Mouse (Mus musculus) heart, embryonic 16.5 days (tissue): ENCODE results near the gene Fam47e. TPM values are rescaled to one million over a fixed set of nuclear protein-coding genes. Genes with fewer than 3 reads are reported as not detected.

Experiments
- ATAC-seq: fragments of 200-750 bp; cut with Nextera tagmentation; replicated peaks from 2 replicates; pipeline ENCODE4 v1.8.0; 2017; ENCODE audit warnings: moderate number of reproducible peaks; ENCODE audit not compliant: insufficient read depth, low FRiP score; ENCODE audit errors: extremely low read depth
- H3K27ac ChIP-seq: fragments of 300-500 bp; sonication (generic); 2 replicates; pipeline ENCODE4 v1.5.1; 2014; ENCODE audit warnings: mild to moderate bottlenecking, low read length, control low read depth, moderate library complexity
- H3K27me3 ChIP-seq: fragments of 300-500 bp; sonication (generic); 2 replicates; pipeline ENCODE4 v1.6.1; 2014; ENCODE audit warnings: low read length, mixed read lengths; ENCODE audit not compliant: control insufficient read depth, insufficient read depth
- H3K36me3 ChIP-seq: fragments of 300-500 bp; sonication (generic); 2 replicates; pipeline ENCODE4 v1.6.1; 2014; ENCODE audit not compliant: control insufficient read depth, insufficient read depth
- H3K4me1 ChIP-seq: fragments of 300-500 bp; sonication (generic); 2 replicates; pipeline ENCODE4 v1.6.1; 2014; ENCODE audit warnings: low read length, mixed read lengths; ENCODE audit not compliant: control insufficient read depth, insufficient read depth
- H3K4me2 ChIP-seq: fragments of 300-500 bp; sonication (generic); 2 replicates; pipeline ENCODE4 v1.6.1; 2014; ENCODE audit warnings: low read depth, mild to moderate bottlenecking, control low read depth, low read length
- H3K4me3 ChIP-seq: fragments of 300-500 bp; sonication (generic); 2 replicates; pipeline ENCODE4 v1.5.1; 2014; ENCODE audit warnings: mild to moderate bottlenecking, control low read depth, low read length
- H3K9ac ChIP-seq: fragments of 300-500 bp; sonication (generic); 2 replicates; pipeline ENCODE4 v1.6.1; 2014; ENCODE audit warnings: low read length, control low read depth
- H3K9me3 ChIP-seq: fragments of 300-500 bp; sonication (generic); replicated peaks from 2 replicates; pipeline ENCODE4 v1.6.1; 2016; ENCODE audit warnings: low read length; ENCODE audit not compliant: control insufficient read depth
- WGBS: fragments of 180-500 bp; shearing (Covaris S2); extraction: QIAGEN DNeasy Blood & Tissue Kit; methylation state at CpG from one replicate; pipeline ENCODE4 v1.1.7; 2014; 5-methylcytosine and 5-hydroxymethylcytosine counted together
- polyA plus RNA-seq: library from polyadenylated mRNA; unstranded; fragments of >200 nt; fragmentation: Nextera tagmentation; extraction: Ambion mirVana; gene quantifications from 2 replicates; pipeline ENCODE4 v1.2.1, GENCODE M21; 2015

Gene Fam47e
- polyA plus RNA-seq, 1 experiment from 2014 or later, result 0.56 TPM

- H3K27ac ChIP-seq, result no peak overlapping the region
- H3K4me2 ChIP-seq, result no peak overlapping the region
- H3K9ac ChIP-seq, result no peak overlapping the region
- ATAC-seq, result no peak
- no peaks in the 10 kb centered on the region for H3K36me3 ChIP-seq
- H3K4me3 ChIP-seq, result no peak overlapping the region
- 60% methylated on average over 4 of the region's 4 CpGs for WGBS
- H3K9me3 ChIP-seq, result no peaks in the 10 kb centered on the region; the same call in 1 of the 2 replicates
- no peaks in the 10 kb centered on the region for H3K27me3 ChIP-seq
- peaks cover 5% of the 10 kb centered on the region; the same call in 1 of the 2 replicates for H3K4me1 ChIP-seq
Observed at GRCm38 (mm10) chr5:92539698-92540097, 15.2 kb upstream of the Fam47e start.

GRCm38 (mm10) chr5:92552611-92553010 is 2.3 kb upstream of the Fam47e start:
- Histone ChIP-seq H3K36me3 (no peaks in the 10 kb centered on the region), H3K27me3 (no peaks in the 10 kb centered on the region), H3K27ac (no peak overlapping the region), H3K9ac (no peak overlapping the region), H3K4me1 (no peaks in the 10 kb centered on the region), H3K4me3 (no peak overlapping the region), H3K9me3 (peaks cover 3% of the 10 kb centered on the region), H3K4me2 (no peak overlapping the region)
- WGBS, result 80% methylated on average over 2 of the region's 2 CpGs
- no peak for ATAC-seq

- H3K27me3 ChIP-seq, result no peaks in the 10 kb centered on the region
- no peaks in the 10 kb centered on the region for H3K36me3 ChIP-seq
- no peak overlapping the region for H3K9ac ChIP-seq
- 71% methylated on average over 3 of the region's 3 CpGs for WGBS
- ATAC-seq, result no peak
- no peak overlapping the region for H3K4me3 ChIP-seq
- no peak overlapping the region for H3K4me2 ChIP-seq
- H3K4me1 ChIP-seq, result no peaks in the 10 kb centered on the region
- H3K27ac ChIP-seq, result no peak overlapping the region
- peaks cover 3% of the 10 kb centered on the region for H3K9me3 ChIP-seq
Observed at GRCm38 (mm10) chr5:92553939-92554338, 930 bp upstream of the Fam47e start.

GRCm38 (mm10) chr5:92554443-92554842 is 426 bp upstream of the Fam47e start:
- H3K4me3 ChIP-seq, result no peak overlapping the region
- H3K27me3 ChIP-seq, result no peaks in the 10 kb centered on the region
- H3K4me2 ChIP-seq, result no peak overlapping the region
- no peak for ATAC-seq
- no peaks in the 10 kb centered on the region for H3K4me1 ChIP-seq
- H3K27ac ChIP-seq, result no peak overlapping the region
- no peak overlapping the region for H3K9ac ChIP-seq
- no peaks in the 10 kb centered on the region for H3K36me3 ChIP-seq
- H3K9me3 ChIP-seq, result peaks cover 3% of the 10 kb centered on the region
- WGBS, result 76% methylated on average over 4 of the region's 4 CpGs

GRCm38 (mm10) chr5:92555905-92556304 is 1.0 kb downstream of the Fam47e start:
- ATAC-seq, result no peak
- Histone ChIP-seq H3K9ac (no peak overlapping the region), H3K36me3 (no peaks in the 10 kb centered on the region), H3K27me3 (no peaks in the 10 kb centered on the region), H3K4me3 (no peak overlapping the region), H3K4me2 (no peak overlapping the region), H3K9me3 (peaks cover 3% of the 10 kb centered on the region), H3K27ac (no peak overlapping the region), H3K4me1 (peaks cover 9% of the 10 kb centered on the region)
- 95% methylated on average over 1 of the region's 1 CpGs for WGBS

GRCm38 (mm10) chr5:92557508-92557907 is 2.6 kb downstream of the Fam47e start:
- H3K27me3 ChIP-seq, result no peaks in the 10 kb centered on the region
- peaks cover 3% of the 10 kb centered on the region for H3K9me3 ChIP-seq
- 84% methylated on average over 1 of the region's 1 CpGs for WGBS
- no peaks in the 10 kb centered on the region for H3K36me3 ChIP-seq
- no peak overlapping the region for H3K4me2 ChIP-seq
- no peak overlapping the region for H3K4me3 ChIP-seq
- ATAC-seq, result no peak
- H3K4me1 ChIP-seq, result peaks cover 9% of the 10 kb centered on the region
- no peak overlapping the region for H3K27ac ChIP-seq
- no peak overlapping the region for H3K9ac ChIP-seq

GRCm38 (mm10) chr5:92560201-92560600 is 5.3 kb downstream of the Fam47e start:
- no peak overlapping the region for H3K27ac ChIP-seq
- peak; percentile 45; the same call in 1 of the 2 replicates for ATAC-seq
- WGBS, result 45% methylated on average over 2 of the region's 2 CpGs

GRCm38 (mm10) chr5:92562002-92562401 is 7.1 kb downstream of the Fam47e start:
- no peak for ATAC-seq
- Histone ChIP-seq H3K36me3 (no peaks in the 10 kb centered on the region), H3K4me2 (no peak overlapping the region), H3K9ac (no peak overlapping the region), H3K27ac (no peak overlapping the region), H3K9me3 (no peaks in the 10 kb centered on the region), H3K4me3 (no peak overlapping the region), H3K4me1 (peaks cover 9% of the 10 kb centered on the region), H3K27me3 (no peaks in the 10 kb centered on the region)
- 77% methylated on average over 13 of the region's 13 CpGs for WGBS

More at GRCm38 (mm10) chr5:92560201-92560600, 5.3 kb downstream of the Fam47e start:
- no peaks in the 10 kb centered on the region for H3K36me3 ChIP-seq
- no peak overlapping the region for H3K9ac ChIP-seq
- H3K4me2 ChIP-seq, result no peak overlapping the region
- H3K9me3 ChIP-seq, result no peaks in the 10 kb centered on the region
- no peaks in the 10 kb centered on the region for H3K27me3 ChIP-seq
- peaks cover 9% of the 10 kb centered on the region for H3K4me1 ChIP-seq
- no peak overlapping the region for H3K4me3 ChIP-seq

GRCm38 (mm10) chr5:92571232-92571631 is 16.4 kb downstream of the Fam47e start:
- Histone ChIP-seq H3K36me3 (no peaks in the 10 kb centered on the region), H3K9ac (no peak overlapping the region), H3K9me3 (peaks cover 2% of the 10 kb centered on the region; the same call in 1 of the 2 replicates), H3K27me3 (no peaks in the 10 kb centered on the region), H3K4me2 (no peak overlapping the region), H3K4me1 (no peaks in the 10 kb centered on the region), H3K4me3 (no peak overlapping the region), H3K27ac (no peak overlapping the region)
- ATAC-seq, result no peak
- 86% methylated on average over 4 of the region's 4 CpGs for WGBS
